Mouse (Mus musculus): ENCODE data around the gene Ppp2r2c.

The Ppp2r2c gene

DNA sequence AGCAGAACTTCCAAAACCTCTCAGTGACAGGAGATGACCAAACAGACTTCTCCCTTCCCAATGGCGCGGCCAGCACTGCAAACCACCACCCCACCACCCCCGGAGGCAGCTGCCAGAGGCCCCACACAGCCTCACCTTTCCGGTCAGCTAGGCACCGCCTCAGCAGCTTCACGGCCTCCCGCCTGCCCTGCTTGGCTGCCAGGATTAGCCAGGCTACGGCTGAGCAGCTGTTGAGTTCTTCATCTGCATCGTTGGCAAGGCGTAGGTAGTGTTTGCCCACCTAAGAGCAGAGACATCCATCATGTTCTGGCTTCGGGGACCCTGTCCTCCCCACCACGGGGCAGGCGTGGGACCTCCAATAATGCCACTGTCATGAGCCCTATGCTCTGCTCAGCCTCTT lies 107.0 kb downstream of the Ppp2r2c start:
- in situ Hi-C loops (cut with MboI, MseI) = no loop called here

DNA sequence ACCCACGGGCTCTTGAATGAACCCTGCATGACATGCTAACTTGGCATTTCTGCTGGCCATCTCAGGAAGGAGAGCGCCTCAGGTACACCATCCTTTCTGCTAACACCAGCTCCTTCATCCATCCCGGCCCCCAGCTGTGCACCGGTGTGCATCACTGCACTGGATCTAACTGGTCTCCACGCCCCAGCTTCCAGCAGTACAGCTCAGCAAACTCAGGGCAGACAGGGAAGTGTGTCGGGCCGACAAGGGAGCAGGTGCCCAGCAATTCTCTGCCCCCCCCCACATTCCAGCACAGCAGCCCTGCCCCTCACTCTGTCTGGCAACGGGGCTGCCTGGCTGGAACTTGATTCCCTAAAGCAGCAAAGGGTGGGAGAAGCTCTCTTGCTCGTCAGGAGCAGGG lies 109.5 kb downstream of the Ppp2r2c start:
- in situ Hi-C loops (cut with MboI, MseI) = no loop called here

DNA sequence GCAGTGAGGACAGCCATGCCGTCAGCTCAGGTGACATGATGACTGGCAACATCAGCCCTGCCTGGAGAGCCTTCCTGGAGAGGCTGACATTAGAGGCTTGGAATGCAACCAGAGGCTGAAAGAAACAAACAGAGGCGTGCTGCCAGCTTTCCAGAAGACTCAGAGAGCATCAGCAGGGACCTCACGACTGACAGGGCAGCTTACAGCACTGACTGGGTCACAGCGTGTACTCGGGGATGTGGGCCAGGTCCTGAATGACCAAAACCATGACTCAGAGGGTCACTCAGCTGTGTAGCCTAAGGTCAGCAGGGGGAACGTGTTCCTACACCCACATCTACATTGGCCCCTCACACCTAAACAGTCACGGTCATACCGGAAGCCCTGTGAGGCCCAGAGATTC lies 110.7 kb downstream of the Ppp2r2c start:
- in situ Hi-C loops (cut with MboI, MseI) = no loop called here

DNA sequence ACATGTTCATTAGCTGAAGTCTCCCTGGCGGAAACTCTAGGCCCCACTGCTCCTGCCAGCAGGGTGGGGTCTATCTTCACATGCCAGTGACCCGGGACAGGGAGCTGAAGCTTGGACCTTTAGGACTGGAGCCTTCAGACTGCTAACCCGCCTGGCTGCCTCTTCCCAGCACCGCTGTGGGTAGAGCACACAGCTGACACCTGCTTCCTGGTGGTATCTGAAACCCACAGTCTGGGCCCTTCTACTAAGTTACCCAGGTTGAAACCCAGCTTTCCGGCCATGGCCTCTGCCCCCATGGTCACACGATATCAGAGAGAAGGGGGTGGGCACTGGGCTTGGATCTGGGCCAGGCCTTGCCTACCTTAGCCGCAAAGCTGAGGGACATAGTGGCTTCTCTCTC lies 111.3 kb downstream of the Ppp2r2c start:
- in situ Hi-C loops (cut with MboI, MseI) = no loop called here

DNA sequence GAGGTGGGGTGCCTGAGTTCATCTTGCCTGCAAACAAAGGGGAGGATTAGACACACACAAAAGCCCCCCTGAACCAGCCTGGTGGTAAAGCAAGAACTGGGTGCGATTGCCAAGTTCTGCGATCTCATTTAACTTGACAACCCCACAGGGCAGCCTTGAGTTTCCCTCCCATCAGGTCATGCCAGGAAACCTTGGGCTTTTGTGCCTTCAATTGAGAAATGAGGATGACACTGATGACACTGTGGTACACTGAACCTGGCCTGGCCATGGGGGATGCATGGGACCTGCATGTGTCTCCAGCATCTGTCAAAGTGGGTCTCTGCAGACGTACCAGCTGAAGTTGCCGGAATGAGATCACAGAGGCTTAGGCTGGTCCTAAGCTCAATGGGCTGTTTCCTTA lies 114.0 kb downstream of the Ppp2r2c start:
- in situ Hi-C loops (cut with MboI, MseI) = no loop called here

DNA sequence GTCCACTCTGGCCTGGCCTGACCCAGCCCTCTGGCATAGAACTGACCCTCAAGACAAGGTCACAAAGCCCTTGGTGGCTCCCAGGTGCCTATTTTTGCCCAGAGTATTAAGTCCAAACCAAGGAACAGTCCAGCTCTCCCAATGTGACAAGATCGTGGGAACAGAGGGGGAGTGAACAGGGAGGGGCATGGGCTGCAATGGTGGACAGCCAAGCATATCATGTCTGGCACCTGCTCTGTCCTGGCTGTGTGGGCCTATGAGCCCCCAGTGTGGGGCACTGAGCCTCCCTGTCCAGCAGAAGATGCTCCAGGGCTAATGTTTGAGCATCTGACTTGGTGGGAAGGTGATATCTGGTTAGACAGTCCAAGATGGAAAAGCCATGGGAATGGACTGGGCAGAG lies 118.3 kb downstream of the Ppp2r2c start:
- in situ Hi-C loops (cut with MboI, MseI) = no loop called here

DNA sequence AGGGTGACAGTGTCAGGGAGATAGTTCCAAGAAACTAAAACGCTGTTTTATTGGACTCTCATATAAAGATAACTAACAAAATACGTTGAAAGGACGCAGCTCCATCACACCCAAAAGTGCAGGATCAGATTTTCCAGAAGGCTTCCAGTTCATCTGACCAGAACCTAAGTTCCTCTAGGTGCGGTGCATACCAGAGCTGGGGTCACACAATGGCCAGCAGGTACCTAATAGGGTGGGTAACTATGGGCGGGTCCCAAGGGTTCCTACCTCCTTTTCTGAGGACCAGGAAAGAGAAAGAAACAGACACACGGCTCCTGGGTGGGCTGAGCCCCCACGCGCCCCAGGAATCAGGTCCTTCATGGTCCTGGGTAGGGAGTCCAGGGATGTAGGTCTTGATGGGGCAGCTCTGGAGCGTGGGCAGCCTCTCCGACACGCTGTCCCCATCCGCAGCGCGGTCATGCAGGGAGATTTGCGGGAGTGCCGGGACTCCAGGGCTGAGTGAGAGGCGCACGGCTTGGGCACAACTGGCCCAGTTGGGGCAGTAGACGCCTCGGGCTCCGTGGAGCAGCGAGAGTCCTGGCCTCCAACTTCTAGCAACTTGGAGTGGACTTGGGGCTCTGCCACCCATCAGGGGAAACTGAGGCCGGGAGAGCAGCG lies 119.9 kb downstream of the Ppp2r2c start:
- in situ Hi-C loops (cut with MboI, MseI) = no loop called here

DNA sequence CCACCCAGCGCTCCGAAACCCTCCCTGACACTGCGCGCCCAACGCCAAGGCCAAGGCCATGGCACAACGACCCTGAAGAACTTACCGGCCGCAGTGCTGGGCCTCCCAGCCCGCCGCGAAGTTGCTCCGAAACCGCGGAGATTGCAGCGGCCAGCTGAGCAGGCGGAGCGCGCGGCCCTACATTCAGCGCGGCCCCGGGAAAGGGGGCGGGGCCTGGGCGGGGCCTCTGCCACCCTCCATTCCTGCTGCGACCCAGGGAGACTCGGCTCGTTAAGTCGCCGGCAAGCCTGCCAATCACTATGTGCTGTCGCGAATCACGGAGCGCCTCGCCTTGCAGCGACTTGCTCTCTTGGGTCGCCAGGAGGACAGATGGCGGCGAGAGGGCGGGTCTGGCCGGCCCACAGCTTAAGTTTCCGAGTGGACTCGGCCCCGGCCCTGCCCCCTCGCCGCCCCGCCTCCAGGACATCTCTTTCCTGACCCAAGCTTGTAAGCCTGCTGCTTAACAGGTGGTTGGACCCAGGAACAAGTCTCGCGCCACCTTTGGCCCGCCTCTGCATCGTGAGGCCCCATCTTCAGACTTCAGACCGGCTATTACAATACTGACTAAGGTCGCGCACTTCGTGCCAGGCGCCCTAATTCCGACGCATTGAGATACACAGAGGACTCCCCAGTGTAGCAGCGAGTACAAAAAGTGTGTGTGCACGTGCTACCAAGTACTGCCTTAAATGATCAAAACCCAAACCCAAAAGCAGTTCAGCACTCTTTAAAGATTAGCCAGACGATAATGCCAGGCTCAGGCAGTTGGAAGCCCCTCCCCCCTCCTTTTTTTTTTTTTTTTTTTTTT lies 120.7 kb downstream of the Ppp2r2c start, which contains the start of gene Wfs1:
Wfs1 (minus strand) TSS at position 425 of the 844 bp plus-strand sequence.
- in situ Hi-C loops (cut with MboI, MseI) = no loop called here

DNA sequence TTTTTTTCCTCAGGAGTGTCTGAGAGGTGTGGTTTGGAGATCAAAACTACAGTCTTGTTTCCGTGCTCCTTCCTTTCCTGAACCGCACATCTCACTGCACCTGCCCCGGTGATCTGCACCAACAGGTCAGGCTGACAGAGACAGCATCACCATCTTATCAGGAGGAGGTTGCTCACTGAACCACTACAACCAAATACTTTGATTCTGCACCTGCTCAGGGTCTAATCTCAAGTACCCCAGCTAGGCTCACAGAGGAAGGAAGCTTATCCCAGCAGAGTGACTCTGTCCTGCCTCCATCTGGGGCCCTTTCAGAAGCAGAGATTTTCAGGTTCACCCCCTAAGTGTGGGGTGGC lies 121.3 kb downstream of the Ppp2r2c start:
- in situ Hi-C loops (cut with MboI, MseI) = no loop called here

DNA sequence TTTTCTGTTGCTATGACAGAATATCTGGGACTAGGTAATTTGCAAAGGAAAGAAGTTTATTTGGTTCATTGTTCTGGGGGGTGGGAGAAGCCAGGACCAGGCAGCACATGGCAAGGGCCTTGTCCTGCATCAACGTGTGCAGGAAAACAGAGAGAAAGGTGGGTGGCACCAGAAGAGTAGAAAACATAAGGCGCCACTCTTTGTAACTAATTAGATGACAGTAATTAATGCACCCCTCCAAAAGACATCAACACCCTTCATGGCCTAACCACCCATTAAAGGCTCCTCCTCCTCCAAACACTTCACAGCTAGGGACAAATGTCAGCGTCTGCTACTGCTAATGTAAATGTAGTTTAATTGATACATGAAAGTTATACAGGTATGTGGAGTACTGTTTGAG lies 121.9 kb downstream of the Ppp2r2c start:
- in situ Hi-C loops (cut with MboI, MseI) = no loop called here

DNA sequence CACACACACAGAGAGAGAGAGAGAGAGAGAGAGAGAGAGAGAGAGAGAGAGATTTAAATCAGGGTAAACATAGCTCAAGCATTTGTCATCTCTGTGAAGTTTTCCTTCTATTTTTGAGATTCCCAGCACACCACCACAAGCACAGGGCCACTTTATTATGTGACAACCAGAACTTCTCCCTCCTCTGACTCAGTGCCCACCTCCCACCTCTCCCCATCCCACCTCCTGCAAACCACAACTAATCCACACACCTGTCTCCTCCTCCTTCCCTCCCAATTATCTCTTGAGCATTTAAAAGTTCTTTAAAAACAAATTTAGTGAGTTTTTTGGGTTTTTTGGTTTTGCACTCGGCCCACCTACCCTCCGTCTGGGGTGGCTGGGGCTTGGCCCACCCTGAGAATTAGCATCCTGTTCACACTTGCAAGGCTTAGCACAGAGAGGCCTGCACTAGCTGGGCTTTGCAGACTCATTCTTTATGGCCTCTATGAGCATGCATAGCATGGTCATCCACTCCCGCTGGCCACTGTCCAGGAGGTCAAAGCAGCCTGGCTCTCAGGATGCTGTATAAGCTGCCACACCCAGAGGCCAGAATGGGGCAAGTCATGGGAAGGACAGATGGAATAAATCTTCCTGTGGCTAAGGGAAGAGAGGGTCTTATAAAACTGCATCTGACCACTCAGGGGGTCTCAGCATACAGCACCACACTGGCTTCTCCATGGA lies 122.5 kb downstream of the Ppp2r2c start:
- in situ Hi-C loops (cut with MboI, MseI) = no loop called here

DNA sequence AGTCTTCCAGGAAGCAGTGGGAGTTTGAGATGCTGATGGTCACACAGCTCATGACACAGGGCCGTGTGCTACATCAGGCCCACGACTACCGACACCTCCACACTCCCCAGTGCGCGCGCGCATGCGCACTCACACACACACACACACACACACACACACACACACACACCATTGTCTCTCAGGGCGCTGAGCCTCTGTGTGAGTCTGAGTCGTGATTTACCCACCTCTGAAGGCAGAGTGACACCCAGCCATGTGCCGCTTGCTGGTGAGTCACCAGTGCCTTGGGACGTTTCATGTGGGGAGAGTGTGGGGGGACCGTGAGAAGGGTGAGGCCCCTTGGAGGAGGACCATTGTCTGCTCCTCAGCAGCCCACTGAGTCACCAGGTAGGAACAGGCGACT lies 128.1 kb downstream of the Ppp2r2c start:
- in situ Hi-C loops (cut with MboI, MseI) = loop anchor here (5.0 kb wide), 1 partner anchor 39 kb away; no protein-coding TSS in a partner anchor

DNA sequence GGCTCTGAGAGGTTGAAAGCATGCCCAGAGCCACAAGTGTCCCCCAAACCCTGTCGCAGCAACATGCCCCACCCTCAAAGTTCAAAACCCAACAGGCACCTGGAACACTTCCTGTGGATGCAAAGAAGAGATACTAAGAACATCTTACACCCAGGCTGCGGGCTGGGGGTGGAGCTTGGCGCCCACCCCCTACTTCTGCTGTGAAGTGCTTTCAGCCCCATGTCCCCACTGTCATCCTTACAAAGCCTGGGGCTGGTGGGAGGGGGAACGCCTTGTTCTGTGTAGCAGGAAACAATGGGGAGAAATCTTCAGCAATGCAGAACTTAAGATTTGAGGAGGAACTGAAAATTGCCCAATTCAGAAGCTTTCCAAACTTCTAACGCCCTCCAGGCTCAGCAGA lies 129.7 kb downstream of the Ppp2r2c start:
- in situ Hi-C loops (cut with MboI, MseI) = loop anchor here (5.0 kb wide), 1 partner anchor 41 kb away; no protein-coding TSS in a partner anchor

DNA sequence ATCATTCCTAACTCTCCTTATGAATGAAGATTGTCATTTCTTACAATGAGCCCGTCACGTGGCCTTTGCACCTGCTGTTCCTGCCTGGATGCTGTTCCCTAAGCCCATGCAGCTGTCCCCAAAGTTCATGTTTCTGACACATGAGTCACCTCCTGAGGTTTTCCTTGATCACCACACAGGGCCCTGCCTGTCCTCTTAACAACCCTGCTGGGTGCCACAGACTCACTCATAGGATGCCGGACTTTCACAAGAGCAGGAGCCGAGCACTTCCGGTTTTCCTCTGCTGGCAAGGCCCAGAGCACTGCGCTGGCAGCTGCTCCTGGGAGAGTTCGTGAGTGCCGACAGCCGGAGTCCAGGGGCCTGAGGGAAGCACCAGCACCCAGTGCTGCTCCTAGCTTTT lies 132.7 kb downstream of the Ppp2r2c start:
- in situ Hi-C loops (cut with MboI, MseI) = no loop called here

DNA sequence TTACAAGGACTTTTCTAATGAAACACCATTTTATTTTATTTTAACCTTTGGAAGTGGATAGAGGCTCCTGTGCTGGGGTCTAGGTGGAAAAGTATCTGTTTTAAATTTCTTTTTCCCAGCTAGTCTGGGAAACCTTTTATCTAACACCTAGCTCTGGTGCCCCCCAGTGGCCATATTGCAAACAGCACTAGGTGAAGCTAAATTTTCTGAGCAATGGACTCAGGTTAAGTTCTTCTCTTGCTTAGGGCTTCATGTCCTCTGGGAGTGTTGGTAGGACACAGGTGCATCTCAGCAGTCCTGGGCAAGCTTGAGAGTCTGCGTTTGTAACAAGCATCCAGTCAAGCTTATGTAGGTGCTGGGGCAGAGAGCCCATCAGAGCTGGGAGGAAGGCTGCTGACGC lies 133.7 kb downstream of the Ppp2r2c start:
- in situ Hi-C loops (cut with MboI, MseI) = no loop called here

Data from T-helper 1 cell (primary cell).